Mouse (Mus musculus) B cell, adult 2 months (primary cell): ENCODE measurements at regions not wholly inside any gene's neighbourhood (a gene's known extent, or its start where the extent isn't known, plus 50 kb on each side); places are given as distances from the start of the nearest gene placed in this dataset.
A peak's percentile ranks its signal among the peaks of the same experiment; 100 is the strongest.

Experiments
- DNase-seq, 2 experiments: peaks; one replicate each; pipeline ENCODE4 v3.0.0; 2022

DNA sequence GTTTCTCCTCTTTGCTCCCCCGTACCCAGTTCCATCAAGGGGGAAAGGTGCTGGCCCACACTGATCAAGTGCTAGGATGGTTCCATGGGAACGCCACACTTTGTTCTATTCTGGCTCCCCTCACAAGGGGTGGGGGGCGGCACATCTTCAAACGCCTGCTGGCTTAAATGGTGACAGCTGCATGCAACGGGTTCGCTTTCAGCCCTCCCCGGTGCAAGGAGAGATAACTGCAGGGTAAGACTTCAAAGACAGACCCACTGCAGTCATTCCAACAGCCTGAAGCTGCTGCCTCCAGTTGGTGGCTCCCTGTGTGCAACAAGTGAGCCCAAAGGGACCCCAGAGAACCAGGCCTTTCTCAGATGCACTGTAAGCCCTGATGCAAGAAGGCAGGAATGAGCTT lies 173.9 kb upstream of the Lef1 start:
- DNase-seq: no peak

DNA sequence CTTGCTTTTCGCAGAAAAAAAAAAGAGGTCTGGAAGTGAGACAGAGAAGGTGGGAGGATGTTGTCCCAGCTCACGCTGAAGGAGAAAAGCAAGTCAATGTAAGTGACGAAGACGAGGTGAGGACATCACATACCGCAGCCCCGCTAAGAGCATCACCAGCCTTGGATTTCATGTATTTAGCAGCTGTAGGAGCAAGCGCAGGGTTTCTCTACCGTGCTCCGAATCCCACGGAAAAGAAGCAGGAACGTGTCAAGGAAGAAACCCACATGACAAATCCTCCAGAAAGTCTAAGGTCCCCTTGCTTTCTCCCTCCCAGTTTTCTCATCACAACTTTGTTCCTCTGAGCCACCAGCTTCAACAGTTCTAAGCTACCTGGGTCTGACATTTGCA lies 174.3 kb upstream of the Lef1 start:
- DNase-seq: no peak

DNA sequence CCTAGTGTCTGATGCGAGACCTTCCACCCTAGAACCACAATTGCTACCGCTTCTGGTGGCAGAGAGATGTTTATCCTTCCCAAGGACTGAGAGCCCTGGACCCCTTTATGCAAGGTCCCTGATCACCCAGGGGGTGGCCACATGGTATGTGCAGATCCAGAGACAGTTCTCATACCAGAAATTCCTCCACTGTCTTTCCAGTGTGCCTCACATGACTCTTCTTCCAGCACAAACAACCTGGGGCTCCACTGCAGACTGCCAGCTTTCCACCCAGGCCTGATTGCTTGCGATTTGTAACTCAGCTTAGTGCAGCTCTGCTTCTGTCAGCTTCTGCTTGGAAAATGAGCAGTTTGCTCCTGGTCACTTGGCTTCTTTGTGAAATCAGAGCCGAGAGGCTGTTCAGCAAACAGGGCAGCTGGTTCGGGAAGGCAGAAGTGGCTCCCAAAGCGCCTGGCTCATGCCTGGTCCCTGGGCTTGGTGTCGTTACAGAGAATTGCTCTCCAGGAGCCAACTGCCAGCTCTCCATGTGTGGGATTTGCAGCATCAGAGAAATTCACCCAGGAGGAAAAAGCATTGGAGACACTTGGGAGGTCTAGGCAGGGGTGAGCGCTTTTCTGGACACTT lies 174.9 kb upstream of the Lef1 start:
- no peak for DNase-seq

- no peak for DNase-seq
Observed at GRCm38 (mm10) chr3:130932723-130933122, 177.5 kb upstream of the Lef1 start.

DNA sequence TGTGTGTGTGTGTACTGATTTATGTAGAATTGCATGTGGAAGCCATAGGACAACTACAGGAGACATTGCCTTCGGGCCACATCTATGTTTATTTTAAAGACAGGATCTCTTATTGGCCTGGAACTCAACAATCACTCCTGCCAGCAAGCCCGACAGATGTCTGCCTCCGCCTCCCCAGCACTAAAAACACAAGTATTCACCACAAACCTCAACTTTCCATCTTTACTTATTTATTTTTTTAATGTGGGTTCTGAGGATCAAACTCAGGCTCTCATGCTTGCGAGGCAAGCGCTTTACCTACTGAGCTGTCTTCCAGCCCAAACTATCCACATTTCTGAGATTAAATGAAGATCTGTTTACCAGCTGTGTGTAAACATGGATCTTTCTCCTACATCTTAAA lies 178.0 kb upstream of the Lef1 start:
- DNase-seq: no peak

DNA sequence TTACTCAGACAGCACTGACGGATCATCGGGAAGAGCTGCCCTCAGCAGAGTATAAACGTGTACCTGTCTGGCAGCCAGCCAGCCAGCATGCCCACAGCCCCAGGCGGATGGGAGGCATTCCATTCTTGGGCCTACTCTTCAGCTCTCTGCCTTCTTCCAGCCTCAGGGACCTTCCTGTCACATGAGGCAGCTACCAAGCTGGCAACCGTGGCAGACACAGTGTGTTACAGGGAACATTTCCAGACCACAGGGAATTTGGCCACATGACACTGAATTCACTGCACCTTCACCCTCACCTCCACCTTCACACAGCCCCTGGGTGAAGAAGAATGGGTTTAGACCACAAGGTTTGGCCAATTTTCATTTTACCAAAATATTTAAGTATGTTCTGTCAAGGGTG lies 185.3 kb upstream of the Lef1 start:
- DNase-seq: no peak

DNA sequence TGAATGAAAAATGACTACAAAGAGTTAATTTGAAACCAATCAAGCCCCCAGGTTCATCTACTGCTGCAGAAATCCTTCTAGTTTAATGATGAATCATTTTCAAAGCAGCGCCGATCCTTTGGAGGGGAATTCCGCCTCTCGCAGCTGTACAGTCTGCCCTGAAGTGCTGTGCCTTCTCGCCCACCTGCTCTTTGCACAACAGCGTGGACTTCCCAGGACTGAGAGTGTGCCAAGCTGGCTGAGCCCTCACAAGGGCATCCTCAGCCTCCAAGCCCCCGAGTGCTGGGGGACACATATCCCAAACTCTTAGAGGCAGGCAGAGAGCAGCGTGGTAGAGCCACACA lies 186.7 kb upstream of the Lef1 start:
- DNase-seq: no peak

DNA sequence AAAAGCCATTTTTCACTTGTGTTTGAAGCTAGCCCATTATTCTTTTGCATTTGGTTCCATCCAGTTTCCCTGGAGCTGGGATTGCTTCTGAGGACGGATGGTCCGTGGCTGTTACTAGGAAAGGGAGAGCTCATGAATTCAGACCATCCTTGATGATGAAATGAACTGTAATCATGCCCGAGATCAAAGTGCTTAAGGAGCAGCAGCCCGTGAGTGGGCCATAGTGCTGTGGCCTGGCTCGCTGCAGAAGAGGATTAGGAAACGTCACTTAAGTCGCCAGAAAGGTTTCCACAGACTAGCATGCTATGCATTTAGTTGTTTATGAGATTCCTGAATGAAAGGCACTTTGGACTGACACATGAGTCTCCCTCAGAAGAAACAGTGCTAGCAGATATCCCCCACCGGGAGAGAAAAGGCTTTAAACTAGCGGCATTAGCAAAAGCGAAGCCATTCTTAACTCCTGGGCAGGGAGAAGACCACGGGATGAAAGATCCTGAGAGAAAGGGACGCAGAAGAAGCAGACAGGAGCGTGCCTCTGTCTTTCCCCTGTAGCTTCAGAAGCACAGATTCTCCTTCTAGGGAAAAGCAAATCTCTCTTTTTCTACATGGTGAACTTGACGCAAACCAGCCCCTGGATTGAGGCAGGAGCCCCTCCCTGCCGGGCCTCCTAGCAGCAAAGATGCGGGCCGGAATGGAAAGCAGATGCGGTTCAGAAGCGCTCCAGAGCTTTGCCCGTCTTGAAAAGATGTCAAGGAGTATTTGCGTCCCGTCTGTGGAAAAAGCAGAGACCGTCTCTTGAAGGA lies 187.3 kb upstream of the Lef1 start:
- DNase-seq: no peak

DNA sequence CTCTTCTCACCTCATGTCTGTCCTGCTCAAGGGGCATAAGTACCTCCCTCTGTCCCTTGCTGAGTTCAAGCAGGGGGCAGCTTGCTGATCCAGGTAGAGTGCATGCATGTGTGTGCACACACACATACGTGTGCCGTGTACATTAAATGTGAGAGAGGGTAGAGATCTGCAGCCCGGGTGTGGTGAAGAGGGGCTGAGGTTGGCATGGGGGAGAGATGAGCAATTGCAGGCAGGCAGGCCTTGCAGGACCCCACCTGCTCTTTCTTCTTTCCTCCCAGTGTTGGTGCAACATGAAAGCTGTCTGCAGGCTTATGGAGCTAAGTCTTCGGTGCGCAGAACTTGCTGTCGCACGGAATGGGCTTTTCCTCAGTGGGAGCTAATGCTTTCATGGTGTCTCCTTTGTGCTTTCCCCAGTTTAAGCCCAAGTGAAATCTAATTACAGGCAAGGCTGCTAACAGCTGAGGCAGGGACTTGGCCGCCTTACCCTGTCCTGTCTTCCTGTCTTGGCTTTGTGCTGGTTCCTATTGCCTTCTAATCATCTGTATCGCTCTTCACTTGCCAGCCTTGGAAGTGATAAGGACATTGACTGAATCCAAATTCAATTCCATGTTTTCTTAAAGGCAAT lies 188.5 kb upstream of the Lef1 start:
- no peak for DNase-seq

DNA sequence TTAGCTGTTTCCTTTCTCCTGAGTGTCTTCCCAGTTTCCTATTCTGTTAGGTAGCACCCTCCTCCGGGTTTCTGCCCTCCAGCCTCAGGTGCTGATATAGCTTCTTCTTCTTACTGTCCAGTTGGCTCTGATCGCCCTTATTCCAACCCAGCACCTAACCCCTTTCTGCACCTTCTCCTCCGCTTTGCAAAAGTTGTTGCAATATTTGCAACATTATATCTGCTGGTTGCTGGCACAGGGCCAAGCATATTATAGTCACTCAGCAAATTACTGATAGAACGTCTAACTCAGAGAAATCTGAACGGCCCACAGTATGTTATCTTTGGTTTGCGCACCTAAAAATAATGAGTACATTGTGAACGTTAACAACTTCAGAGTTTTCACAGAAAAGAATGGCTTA lies 183.6 kb upstream of the Rpl34 start:
- DNase-seq: no peak

GRCm38 (mm10) chr3:130905101-130905500 lies 174.9 kb upstream of the Rpl34 start:
- no peak for DNase-seq

GRCm38 (mm10) chr3:130903329-130903728 lies 173.1 kb upstream of the Rpl34 start:
- no peak for DNase-seq

DNA sequence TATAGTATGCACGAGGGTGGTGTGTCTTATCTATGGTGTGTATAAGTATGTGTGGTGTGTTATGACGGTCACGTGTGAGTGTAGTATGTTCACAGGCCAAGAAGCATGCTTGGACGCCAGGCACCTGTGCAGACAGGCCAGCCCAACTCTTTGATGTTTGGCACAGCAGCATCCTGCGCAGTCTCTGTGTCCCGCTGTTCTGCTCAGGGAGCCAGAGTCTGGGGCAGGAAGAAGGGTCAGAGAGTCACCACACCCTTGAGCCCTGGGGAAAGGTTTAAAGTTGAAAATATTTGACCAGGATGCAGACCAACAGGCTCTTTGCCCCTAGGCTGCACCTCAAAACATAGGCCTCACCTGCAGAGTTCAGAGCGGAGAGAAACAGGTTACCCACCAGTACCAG lies 172.2 kb upstream of the Rpl34 start:
- DNase-seq: no peak

- DNase-seq: no peak
Observed at GRCm38 (mm10) chr3:130901343-130901742, 171.1 kb upstream of the Rpl34 start.

GRCm38 (mm10) chr3:130900846-130901245 lies 170.6 kb upstream of the Rpl34 start:
- DNase-seq: no peak

DNA sequence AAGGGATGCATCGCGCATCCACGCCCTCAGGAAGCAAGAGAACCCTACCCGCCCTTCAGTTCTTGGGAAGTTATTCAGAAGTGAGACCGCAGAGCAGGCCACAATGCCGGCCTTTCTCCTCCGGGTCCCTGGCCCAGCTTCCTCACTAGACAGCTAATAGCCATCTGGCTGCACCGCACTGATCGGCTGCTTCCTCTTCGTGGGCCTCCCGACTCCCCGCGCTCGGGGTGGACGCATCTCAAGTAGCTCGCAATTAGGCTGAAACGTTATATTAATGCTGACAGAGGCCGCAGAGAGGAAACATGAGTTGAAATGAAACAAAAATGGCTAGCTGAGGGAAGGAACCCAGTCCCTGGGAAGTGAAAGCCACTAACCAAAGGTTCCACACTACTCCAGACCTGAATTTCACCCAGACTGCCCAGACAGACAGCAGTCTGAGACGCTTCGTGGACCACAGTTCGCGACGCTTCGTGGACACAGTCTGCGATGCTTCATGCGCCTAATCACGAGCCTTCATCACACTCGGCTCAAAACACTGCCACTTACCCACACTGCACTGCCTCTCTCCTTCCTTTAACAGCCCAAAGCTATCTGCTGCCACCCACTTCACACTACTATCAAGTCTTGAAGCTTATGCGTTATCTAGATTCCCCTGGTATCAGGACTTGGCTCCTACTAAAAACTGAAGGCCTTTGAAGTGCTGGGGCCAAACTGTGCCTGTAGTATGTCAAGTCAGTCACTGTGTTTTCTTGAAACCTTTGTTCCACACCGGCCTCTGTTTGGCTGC lies 170.0 kb upstream of the Rpl34 start:
- DNase-seq: peak; percentile 54 to 56

- no peak for DNase-seq
Observed at GRCm38 (mm10) chr3:130894168-130894814, 164.1 kb upstream of the Rpl34 start.

DNA sequence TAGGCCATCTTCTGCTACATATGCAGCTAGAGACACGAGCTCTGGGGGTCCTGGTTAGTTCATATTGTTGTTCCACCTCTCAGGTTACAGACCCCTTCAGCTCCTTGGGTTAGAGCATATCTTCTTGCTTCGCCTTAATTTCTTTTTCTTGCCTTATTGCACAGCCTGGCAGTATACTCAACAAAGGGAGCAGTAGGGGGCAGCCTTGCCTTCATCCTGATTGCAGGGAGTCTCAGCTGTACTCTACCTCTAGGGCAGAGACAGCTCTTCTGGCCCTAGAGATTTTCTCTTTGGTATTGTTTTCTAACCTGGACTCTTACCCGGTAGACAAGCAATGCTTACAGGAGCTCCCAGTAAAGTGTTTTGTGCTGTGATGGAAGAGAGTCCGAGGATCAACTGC lies 161.1 kb upstream of the Rpl34 start:
- DNase-seq: no peak

DNA sequence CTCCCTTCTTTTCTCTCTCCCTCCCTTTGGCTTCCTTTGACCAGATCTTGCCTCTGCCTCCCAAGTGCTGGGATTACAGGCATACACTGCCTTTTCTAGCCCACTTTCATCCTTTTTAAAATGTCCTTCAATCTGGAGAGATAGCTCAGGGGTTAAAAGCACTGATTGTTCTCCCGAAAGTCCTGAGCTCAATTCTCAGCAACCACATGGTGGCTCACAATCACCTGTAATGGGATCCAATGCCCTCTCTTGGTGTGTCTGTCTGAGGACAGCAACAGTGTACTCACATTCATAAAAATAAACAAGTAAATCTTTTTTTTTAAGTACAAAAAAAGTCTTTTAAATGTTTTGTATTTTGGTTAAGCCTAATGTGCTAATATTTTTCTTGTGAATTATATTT lies 158.4 kb upstream of the Rpl34 start:
- DNase-seq: no peak

DNA sequence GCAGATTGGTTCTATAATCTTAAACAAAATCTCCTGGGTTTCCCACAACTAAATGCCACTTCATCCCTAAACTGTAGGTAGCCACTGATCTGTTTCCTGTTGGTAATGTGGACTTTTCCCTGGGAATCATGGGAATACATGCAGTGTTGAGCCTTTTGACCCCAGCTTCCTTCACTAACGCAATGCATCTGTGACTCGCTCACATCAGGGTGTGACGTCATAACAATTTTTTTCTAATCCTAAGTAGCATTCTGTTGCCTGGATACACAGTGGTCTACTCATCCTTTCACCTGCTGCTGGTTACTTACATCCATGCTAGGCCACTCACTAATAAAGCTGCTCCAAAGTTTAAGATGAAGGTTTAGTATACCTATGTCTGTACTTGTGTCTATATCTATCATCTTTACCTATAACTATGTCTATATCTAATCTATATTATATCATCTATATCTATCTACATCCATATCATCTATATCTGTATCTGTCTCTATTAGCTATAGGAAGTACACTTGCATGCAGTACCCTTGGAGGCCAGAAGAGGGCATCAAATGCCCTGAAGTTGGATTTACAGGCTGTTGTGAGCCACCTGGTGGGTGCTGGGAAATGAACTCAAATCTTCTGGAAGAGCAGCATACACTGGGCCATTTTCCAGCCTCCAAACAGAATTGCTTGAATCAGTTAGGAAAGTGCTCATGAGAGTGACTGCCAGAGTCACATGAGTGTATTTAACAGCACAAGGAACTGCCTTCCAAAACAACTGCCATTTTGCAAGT lies 157.5 kb upstream of the Rpl34 start:
- peak; percentile 81 to 82 for DNase-seq

GRCm38 (mm10) chr3:130885974-130886373 lies 155.8 kb upstream of the Rpl34 start:
- DNase-seq: no peak

GRCm38 (mm10) chr3:130884393-130884792 lies 154.2 kb upstream of the Rpl34 start:
- DNase-seq: no peak
